Mouse (Mus musculus): Measurements from ENCODE around the gene Mob2.

The Mob2 gene

DNA sequence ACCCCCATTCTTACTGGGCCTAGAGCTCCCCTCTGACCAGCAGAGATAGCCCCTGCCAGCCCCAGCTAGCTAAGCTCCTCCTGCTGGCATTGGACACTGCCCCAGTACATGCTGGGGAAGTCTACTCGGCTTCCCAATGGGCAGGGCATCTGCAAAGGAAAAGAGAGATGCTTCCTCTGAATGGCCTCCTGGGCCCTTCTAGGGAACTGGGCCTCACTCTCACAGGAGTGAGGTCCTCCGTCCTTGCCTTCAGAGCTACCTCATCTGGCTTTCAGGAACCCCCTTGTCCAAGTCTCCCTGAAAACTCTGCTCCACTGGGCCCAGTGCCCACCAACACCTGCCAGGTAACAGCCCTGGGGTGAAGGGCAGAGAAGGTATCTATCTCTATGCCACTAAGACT lies 20.0 kb upstream of the Mob2 start:
- no peak for DNase-seq (ENCODE audit: low read depth, low spot score)

DNA sequence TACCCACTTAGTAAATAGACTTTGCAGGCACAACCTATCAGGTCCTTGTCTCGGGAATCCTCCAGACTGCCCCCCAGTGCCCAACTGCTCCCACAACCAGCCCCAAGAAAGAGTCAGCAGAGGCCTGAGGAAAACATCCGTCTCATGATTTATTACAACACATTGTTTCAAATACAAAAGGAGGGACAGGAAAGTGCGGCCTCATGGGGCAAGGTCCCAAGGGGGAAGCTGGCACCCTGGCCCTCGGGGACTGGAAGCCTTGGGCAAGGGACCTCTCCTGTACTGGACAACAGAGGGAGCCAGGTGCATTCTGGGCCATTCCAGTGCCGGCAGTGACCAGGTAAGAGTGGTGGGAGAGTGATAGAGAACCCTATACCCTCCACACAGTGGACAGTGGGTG lies 18.5 kb upstream of the Mob2 start:
- DNase-seq (ENCODE audit: low read depth, low spot score), result no peak

DNA sequence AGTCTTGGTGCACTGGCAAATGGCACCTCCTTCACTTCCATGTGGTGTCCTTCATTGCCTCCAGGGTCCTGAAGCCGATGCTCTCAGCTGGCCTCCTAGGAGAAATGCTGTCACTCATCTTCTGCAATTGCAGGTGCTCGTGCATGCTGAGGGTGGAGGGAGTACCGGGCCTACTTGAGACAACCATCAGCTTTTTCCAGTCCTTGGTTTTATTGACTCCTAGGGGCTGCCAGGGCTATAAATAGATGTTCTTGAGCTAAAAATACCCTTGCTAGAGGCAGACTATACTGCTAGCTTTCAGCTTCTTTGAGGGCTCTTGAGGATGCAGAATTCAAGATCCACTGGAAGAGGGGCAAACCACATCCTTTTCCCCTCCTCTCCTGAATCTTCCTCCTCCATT lies 16.3 kb upstream of the Mob2 start:
- no peak for DNase-seq (ENCODE audit: low read depth, low spot score)

DNA sequence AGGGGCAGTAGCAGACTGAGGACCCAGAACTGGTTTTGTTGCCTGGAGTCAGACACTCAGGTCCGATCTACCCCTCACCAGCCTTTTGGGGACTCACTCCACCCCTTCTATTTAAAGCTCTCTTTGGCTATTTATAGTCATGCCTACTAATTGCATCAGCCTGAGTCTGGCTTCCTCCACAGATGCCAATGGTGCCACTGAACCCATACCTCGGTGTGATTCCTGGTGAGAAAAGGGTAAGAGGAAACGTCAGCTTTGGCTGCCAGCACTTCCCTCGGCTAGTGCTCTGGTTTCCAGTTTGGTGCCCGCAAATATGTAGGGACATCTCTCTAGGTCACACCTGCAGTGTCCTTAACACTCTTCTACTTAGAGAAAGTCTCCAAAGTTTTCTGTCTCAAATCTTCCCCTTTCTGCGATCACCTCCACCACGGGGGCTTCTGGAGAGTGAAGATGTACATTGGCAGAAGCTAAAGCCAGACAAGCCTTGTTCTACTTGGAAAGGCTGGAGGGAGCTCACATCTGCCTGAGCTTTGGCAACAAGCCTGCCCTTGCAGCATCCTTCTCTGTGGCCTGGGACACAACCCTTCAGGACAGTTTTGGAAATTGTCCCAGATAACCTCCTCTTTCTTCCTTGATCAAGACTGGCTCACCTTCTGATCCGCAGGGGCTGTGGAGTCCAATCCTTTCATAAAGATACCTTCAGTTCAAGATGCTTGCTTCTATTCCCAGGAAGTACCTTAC lies 13.5 kb upstream of the Mob2 start:
- DNase-seq (ENCODE audit: low read depth, low spot score), result no peak

DNA sequence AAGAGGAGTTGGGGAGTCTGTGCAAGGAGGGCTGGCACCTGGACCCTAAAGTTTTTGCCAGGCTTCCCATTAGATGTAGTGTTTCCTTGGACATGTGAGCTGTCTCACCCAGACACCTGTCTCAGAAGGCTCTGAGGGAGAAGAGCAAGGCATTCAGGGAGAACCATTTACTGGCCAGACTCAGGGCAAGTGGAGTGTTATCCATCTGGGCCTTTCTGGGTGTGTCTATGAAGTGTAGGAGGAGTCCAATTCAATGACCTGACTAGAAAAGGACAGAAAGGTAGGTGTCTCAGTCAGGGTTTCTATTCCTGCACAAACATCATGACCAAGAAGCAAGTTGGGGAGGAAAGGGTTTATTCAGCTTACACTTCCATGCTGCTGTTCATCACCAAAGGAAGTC lies 10.9 kb upstream of the Mob2 start:
- DNase-seq (ENCODE audit: low read depth, low spot score), result no peak

DNA sequence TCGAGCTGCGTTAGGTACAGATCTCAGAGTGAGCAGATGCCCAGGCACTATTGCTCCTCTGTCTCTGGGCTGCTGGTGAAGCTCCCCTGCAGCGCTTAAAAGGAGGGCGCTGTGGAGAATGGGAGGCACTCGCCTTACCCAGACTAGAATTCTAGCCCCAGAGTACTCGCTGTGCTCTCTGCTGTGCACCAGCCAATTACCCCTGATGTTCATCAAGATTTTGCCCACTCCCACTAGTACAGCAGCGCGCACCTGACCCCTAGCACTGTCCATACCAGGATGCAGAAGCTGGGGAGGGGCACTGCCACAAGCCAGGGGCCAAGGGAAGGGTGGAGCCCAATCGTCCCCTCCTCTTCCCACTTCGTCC lies 10.3 kb upstream of the Mob2 start:
- no peak for DNase-seq (ENCODE audit: low read depth, low spot score)

DNA sequence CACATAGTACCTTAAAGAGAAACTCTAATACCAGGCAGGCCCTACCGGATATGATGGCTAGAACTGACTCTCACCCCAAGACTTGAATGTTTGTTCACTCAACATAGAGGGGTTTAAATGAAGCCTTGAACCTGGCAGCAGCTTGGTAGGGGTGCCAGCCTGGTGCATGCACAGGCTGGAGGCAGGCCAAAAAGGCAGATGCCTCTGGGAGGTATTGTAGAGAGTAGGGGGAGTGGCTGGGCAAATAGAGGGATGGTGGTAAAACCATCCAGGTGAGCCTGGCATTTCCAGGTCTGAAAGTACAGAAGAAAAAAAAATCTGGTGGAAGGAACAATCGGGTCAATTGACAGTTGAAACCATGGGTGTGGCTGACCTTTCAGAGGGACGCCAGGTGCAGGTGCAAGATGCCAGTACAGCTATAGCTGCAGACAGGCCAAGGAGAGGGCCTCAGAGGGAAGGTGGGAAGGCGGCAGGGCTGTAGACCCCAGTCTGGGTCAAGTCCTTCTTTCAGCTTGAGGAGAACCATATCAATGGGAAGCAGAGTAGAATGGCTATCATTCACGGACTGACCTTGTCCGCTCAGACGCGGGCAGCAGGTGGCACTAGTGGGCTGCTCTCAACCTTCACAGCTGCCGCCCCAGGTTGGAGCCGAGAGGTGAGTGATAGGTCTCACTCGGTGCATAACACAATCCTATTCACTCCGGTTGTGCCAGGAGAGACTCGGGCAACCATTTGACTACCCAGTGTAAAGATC lies 9.8 kb upstream of the Mob2 start:
- peak; percentile 53 for DNase-seq (ENCODE audit: low read depth, low spot score)

DNA sequence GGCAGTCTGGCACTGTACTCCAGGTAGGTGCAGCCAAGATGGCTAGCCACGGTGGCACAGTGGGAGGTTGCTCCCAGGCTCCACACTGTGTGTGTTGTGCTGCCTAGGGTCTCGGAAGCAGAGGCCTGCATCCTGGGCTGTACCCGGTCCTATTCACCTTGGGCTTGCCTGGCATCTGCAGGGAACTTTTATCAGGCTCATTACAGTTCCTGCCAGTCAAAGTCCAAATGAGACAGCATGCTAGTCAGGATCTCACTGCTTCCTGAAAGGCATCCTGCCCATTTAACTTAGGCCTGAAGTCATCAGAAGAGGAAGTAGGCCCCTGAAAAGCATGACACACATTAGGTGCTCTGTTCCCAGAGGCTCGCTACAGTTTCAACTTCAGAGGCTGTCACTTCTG lies 7.6 kb upstream of the Mob2 start:
- DNase-seq (ENCODE audit: low read depth, low spot score), result no peak

DNA sequence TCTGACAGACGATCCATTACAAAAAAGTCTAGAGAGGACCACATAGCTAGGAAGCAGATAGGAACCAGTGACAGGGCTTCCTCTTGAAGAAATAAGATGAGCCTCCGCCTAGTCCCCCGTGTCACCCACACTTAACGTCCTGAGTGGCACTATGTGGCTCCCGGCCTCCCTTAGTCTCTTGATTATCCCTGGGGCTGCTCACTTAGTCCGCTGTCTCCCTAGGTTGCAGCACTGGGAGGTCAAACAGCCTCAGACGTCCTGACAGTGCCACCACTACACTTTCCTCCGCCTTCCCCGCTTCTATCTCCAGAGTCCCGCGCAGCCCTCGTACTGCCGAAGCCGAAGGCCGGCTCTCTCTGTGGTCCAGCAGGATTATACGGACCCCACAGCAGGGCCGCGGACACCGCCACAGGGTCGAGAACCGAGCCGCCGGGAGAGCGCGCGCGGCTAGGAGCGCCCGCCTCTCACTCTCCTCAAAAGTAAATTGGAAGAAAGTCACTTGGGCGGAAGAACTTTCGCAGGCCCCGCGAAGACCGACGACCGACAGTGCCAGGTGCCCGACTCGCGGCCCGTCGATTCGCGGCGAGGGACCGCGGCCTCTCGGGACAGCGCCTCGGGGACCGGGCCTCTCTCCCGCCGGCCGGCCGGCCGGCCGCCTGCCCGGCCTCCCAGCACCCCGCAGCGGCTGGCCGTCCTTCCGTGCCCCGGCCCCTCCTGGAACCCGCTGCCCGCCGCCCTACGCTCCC lies 507 bp downstream of the Mob2 start:
- no peak for DNase-seq (ENCODE audit: low read depth, low spot score)

DNA sequence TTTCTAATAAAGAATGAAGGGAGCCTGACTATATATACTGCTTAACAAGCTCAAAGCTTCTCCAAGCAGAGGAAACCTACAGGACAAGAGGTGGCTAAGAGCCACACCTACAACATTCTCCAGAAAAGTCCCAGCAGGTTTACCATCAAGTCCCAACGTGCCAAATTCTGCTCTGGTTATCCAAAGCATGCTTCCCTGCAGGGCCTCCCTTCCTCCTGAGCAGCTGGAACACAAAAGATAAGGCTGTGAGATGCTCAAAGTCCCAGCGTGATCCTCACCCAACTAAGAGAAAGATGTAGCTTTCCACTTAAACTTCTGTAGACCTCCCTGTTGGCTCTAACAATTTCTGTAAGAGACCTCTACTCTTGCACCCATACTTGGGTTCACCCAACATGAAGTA lies 1.8 kb downstream of the Mob2 start:
- DNase-seq (ENCODE audit: low read depth, low spot score), result no peak

DNA sequence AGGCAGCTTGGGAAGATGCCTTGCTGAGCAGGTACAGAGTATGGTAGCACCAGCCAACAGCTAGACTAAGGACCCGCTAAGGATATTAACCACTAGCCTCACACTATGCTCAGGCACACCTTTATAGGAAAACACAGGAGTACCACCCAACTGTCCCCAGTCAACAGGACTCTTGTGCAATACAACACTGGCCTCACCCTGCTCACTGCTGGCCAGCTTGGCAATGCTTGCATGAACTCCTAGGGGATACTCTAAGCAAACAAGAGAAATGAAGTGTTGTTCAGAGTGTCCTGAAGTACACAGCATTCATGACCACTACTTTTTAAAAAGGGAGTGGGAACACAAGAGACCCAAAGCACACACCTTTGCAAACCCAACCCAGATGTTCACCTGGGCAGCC lies 3.7 kb downstream of the Mob2 start:
- no peak for DNase-seq (ENCODE audit: low read depth, low spot score)

DNA sequence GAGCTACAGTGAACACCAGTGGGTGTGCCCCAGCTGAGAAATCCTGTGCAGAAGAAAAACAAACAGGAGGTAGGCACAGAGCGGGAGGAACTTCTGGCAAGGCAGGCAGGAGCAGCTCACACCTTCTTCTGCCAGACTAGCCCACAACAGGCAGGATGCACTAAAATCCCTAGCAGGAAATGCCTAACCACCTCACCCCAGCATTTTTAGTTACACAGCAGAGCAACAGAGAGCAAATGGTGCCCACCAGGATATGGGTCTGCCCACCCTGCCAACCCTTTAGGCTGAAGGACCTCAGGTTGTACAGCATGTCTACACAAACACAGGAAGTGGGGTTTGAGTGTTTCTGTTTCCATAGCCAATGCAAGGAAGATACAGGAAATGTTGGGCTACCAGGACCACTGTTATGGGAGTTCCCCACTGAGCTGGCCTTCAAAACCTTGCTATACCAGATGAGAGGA lies 4.2 kb downstream of the Mob2 start:
- no peak for DNase-seq (ENCODE audit: low read depth, low spot score)

DNA sequence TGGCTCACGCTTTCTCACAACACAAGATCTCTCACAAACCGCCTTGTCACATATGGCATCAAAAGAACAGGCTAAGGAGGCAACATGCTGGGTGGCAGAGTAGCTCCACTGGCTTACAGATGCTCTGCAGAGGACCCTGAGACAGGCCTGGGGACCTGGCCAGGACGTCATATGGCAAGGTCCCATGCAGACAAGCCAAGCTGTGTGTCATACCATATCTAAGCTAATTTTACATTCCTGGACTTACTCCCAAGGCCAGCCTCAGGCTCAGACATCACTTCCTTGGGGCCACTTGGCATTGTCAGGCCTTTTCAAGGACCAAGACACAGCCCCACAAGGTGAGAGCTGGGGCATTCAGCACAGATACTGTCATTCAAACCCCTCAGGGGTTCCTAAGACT lies 5.4 kb downstream of the Mob2 start:
- DNase-seq (ENCODE audit: low read depth, low spot score), result no peak

DNA sequence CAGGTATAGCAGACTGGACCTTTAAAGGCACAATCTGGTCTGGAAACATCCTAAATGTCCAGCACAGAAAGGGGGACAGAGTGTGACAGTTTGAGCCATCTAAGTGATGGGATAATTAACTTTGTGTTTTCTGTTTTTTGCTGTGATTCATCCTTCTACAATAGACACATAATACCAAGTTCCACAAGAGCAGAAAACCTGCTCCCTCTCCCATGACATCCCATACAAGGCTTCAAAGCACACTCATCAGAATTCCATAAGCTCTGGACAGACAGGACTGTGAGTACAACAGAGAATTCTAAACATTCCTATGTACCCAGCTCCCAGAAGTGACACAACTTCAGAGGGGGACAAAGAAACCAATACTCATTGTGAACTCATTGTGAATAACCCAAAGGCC lies 10.3 kb downstream of the Mob2 start:
- no peak for DNase-seq (ENCODE audit: low read depth, low spot score)

DNA sequence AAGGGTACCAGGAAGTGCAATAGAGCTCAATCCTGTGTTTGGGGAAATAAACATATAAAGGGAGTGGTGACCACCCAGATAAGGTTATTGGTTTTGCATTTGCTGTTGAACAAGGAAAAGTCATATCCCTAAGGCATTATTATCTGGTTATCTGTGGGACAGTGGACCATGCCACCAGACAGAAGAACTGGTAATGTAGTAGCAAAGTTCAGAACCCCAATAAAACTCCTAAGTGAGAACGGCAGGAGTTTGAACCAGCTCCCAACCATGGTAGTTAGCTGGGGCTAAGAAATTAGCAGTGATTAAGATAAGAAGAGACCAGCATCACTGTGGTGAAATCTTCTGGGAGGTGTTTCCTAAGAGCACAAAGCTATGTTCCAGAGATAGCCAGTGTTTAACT lies 14.9 kb downstream of the Mob2 start:
- no peak for DNase-seq (ENCODE audit: low read depth, low spot score)

DNA sequence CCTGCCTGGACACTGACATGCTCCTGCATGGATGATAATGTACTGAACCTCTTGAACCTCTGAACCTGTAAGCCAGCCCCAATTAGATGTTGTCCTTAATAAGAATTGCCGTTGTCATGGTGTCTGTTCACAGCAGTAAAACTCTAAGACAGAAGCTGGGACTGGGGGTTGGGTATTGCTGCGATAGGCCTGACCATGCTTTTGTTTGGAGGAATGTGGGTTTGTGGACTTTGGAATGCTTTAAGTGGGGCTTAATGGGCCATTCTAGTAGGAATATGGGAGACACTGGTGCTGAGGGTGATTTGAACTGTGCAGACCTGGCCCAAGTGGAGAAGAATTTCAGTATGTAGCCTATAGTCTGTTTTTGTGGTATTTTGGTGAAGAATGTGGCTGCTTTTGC lies 15.5 kb downstream of the Mob2 start:
- peak; percentile 25 for DNase-seq (ENCODE audit: low read depth, low spot score)

DNA sequence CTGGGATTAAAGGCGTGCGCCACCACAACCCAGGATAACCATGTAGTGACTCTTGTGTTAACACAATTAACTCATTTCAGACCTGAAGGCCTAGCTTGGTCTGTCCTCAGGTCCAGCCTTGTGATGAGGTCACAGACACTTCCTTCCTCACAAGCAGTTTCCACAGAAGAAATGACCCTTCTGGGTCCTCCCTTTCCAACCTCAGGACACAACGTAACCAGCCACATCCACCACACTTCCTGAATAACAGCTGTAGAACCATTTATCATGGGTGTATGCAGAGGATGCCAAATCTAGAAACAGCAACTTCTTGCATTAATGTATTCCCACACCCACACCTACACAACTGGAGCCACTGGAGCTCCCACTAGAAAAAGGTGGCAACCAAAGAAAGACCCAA lies 20.1 kb downstream of the Mob2 start:
- DNase-seq (ENCODE audit: low read depth, low spot score), result no peak

DNA sequence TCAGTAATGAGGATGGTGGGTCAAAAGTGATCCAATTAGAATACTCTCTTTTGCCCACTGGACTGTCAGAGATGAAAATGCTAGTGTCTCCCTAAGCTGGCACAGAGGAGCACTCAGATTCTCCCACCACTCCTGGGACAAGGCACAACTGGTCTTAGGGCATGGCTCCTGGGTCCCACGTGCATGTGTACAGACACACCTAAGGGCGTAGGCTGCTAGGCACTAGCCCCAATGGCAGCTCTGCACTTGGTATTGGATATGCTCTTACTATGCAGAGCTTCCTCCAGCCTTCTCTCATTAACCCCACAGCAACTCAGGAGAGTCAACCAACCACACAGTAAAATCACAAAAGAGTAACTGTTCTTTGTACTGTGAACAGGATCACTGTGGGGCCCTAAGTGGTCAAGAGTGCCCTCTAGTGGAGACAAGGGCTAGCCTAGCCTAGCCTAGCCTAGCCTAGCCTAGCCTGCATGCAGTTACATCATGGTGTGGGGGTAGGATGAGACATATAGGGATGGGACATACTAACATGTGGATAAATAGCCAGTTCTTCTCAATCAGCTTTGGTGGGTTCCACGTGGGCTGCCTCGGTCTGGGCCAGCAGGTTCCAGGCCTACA lies 23.2 kb downstream of the Mob2 start:
- peak; percentile 50 for DNase-seq (ENCODE audit: low read depth, low spot score)

DNA sequence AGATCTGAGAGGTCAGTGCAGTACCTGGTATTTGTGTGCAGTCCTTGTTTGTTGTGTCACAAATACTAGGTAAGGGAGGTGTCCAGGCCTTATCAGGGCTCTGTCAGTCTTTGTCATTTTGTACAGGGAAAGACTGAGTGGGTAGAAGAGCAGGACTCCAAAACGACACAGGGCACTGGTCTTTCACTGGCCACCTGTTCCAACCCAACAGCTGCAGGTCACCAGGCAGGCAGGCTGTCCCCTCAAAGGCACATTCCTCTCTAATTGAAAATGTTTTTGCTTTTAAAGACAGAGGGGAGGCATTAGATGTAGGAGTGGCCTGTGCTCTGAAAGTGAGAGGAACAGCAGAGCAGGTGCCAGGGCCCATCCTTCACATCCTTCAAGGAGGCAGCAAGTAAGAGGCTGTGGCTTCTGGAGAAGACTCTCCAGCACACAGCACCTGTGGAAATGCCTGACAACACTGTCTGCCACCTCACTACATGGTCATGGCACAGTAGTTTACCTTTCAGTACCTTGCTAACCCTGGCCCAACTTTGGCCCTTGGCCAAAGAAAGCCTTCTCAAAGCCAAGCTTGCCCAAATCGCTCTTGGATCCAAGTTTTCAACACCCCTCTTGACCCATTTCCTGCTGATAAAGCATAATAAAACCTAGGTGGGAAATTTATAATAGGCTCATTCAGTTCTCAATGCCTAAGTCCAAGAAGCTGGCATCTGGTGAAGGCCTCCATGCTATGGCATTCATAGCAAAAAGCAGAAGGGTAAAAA lies 25.6 kb downstream of the Mob2 start:
- DNase-seq (ENCODE audit: low read depth, low spot score), result no peak

DNA sequence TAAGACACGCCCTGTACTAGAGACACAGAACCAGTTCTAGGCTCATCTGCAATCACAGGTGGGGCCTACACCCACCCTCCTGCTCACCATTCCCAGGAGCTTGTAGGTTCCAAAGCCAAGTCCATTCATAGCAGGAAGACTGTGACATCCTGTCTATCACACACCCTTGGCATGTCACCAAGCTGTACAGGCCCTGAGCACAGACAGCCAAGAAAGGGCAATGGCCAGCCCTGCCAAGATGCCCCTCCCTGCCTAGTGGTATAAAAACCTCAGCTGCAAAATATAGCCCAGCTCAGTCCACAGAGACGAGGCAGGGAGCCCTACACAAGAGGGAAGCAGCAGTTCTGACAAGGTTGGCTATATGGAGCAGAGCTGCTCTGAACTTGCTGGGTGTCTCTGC lies 26.7 kb downstream of the Mob2 start:
- no peak for DNase-seq (ENCODE audit: low read depth, low spot score)

DNA sequence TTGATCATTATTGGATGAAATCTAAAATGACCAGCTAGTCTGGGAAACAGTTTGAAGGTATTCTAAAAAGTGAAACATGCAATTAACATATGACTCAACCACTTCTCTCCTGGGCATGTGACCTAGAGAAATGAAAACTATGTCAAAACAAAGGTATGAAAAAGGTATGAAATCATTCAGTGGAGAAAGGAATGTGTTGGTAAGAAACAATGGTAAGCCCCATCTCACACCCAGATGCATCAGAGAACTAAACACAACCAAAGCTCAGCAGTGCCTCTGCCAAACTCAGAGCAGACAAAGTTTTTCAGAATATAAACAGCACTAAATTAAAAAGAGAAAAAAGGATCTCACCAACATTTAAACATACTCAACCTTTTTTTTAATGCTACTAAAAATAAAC lies 30.8 kb downstream of the Mob2 start:
- no peak for DNase-seq (ENCODE audit: low read depth, low spot score)

DNA sequence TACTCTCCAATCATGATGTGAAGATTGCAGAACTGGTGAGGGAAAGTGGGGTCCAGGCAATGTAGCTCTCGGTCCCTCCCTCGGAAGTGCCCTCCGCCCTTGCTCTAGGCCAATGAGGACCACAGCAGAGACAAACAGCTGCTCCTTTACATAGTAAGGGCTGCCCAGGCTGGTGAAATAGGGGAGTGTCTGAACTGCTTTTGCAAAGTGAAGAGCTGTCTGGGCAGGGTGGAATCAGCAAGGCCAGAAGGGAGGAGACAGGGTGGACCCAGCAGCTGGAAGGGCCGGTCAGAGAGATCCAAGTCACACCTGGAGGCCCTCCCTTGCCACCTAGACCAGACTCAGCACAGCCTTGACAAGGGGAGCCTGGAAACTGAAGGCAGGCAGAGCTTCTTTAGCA lies 34.9 kb downstream of the Mob2 start:
- DNase-seq (ENCODE audit: low read depth, low spot score), result no peak

Data from ES-CJ7 (cell line).